Mouse (Mus musculus): ENCODE measurements around the gene Ano1.

Gene Ano1

GRCm38 (mm10) chr7:144585648-144586047 lies 166.1 kb downstream of the Ano1 start:
- peak; percentile 59 for DNase-seq (ENCODE audit: low read depth, low spot score)

- DNase-seq (ENCODE audit: low read depth, low spot score), result peak; percentile 36
Observed at GRCm38 (mm10) chr7:144583619-144584018, 168.2 kb downstream of the Ano1 start.

- DNase-seq (ENCODE audit: low read depth, low spot score), result peak; percentile 95
Observed at GRCm38 (mm10) chr7:144582284-144582980, 169.3 kb downstream of the Ano1 start, which contains the start of gene Fadd. Fadd (minus strand) TSS chr7:144582463.

- peak; percentile 51 for DNase-seq (ENCODE audit: low read depth, low spot score)
Observed at GRCm38 (mm10) chr7:144581559-144582283, 170.1 kb downstream of the Ano1 start.

GRCm38 (mm10) chr7:144577876-144578275 lies 173.9 kb downstream of the Ano1 start:
- DNase-seq (ENCODE audit: low read depth, low spot score), result no peak

- DNase-seq (ENCODE audit: low read depth, low spot score), result no peak
Observed at GRCm38 (mm10) chr7:144572234-144572633, 179.5 kb downstream of the Ano1 start.

GRCm38 (mm10) chr7:144571598-144571997 lies 180.2 kb downstream of the Ano1 start:
- no peak for DNase-seq (ENCODE audit: low read depth, low spot score)

- DNase-seq (ENCODE audit: low read depth, low spot score), result no peak
Observed at GRCm38 (mm10) chr7:144569428-144569827, 182.3 kb downstream of the Ano1 start.

- no peak for DNase-seq (ENCODE audit: low read depth, low spot score)
Observed at GRCm38 (mm10) chr7:144568091-144568490, 183.7 kb downstream of the Ano1 start.

GRCm38 (mm10) chr7:144566921-144567682 lies 184.7 kb downstream of the Ano1 start:
- no peak for DNase-seq (ENCODE audit: low read depth, low spot score)

- DNase-seq (ENCODE audit: low read depth, low spot score), result no peak
Observed at GRCm38 (mm10) chr7:144563456-144564155, 188.2 kb downstream of the Ano1 start.

- DNase-seq (ENCODE audit: low read depth, low spot score), result no peak
Observed at GRCm38 (mm10) chr7:144562016-144562415, 189.8 kb downstream of the Ano1 start.

- DNase-seq (ENCODE audit: low read depth, low spot score), result no peak
Observed at GRCm38 (mm10) chr7:144560594-144560993, 191.2 kb downstream of the Ano1 start.

GRCm38 (mm10) chr7:144558552-144558951 lies 193.2 kb downstream of the Ano1 start:
- DNase-seq (ENCODE audit: low read depth, low spot score), result no peak

GRCm38 (mm10) chr7:144554123-144554472 lies 197.7 kb downstream of the Ano1 start:
- DNase-seq (ENCODE audit: low read depth, low spot score), result no peak

GRCm38 (mm10) chr7:144553237-144554122 lies 198.3 kb downstream of the Ano1 start, which contains the start of gene Ppfia1:
Ppfia1 (minus strand) TSS chr7:144553729.
- peak; percentile 95 for DNase-seq (ENCODE audit: low read depth, low spot score)

- no peak for DNase-seq (ENCODE audit: low read depth, low spot score)
Observed at GRCm38 (mm10) chr7:144552274-144552673, 199.5 kb downstream of the Ano1 start.

- DNase-seq (ENCODE audit: low read depth, low spot score), result no peak
Observed at GRCm38 (mm10) chr7:144550811-144551210, 201.0 kb downstream of the Ano1 start.

GRCm38 (mm10) chr7:144549904-144550566 lies 201.7 kb downstream of the Ano1 start:
- DNase-seq (ENCODE audit: low read depth, low spot score), result no peak

GRCm38 (mm10) chr7:144545231-144545630 lies 206.5 kb downstream of the Ano1 start:
- no peak for DNase-seq (ENCODE audit: low read depth, low spot score)
